Mouse (Mus musculus) thymus, postnatal 4 days (tissue): ENCODE measurements around the gene Dyx1c1.

ENCODE experiments used
- DNase-seq: peaks from one replicate; pipeline ENCODE4 v3.0.0; 2021

The Dyx1c1 gene

GRCm38 (mm10) chr9:72975242-72975641, 16.7 kb downstream of the Dyx1c1 start:
- no peak for DNase-seq

DNA sequence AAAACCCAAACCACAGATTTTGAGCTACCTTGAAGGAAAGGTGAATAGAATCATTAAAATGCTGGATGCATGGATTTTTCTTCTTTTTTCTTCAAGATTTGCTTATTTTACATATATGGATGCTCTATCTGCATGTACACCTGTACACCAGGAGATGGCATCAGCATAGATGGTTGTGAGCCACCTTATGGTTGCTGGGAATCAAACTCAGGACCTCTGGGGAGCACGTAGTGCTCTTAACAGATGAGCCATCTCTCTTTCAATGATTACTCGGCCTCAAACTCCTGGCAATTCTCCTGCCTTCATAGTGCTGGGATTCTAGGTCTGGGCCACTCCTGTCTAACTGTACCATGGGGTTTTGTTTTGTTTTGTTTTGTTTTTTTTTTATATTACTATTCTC, 24.5 kb downstream of the Dyx1c1 start:
- no peak for DNase-seq

DNA sequence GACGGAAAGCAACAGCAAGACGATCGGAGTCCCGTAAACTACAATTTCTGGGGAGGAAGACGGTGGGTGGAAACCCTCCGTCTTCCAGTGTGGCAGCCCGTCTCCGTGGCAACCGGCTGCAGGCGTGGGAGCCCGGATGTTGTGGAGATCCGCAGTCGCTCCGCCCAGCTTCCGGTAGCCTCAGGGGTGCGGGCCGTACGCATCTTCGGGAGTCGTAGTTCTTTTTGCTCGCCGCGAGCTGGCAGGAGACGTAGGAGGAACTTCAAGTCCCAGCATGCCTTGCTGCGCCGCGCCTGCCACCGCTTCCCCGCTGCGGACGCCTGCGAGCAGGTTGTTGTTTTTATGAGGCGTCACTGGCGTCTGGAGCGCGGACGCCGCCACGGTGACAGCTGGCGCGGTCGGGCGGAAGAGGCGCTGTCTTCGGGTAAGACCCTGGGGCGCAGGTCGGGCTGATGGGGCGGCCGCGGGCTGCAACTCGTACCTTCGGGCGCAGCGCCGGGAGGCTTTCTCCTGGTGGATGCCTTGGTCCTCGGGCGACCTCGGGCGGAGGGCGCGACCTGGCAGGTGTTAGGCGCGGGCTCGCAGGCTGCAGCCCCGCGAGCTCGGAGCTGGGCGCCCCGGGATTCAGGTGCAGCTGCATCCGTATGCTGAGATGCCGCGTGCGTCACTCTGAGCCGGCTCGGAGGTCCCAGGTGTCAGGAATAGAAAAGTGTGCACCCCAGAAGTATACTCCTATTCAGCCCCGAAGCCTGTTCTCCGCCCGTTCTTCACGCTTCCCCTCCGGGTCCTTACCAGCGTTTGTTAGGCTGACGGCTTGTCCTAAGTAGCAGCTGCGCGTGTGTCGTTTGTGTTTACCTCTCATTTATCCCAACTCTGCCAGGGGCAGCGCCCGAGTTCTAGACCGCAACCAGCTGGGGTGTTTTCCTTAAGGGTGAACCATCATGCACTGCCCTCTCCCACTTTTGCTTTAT, 26.9 kb downstream of the Dyx1c1 start, which contains the start of the genes Ccpg1os and Ccpg1:
Gene Ccpg1os, minus strand, starts transcription at position 133 of the 971 bp plus-strand sequence.
Gene Ccpg1, plus strand, starts transcription at position 180 of the 971 bp plus-strand sequence.
- DNase-seq: peak; percentile 96

DNA sequence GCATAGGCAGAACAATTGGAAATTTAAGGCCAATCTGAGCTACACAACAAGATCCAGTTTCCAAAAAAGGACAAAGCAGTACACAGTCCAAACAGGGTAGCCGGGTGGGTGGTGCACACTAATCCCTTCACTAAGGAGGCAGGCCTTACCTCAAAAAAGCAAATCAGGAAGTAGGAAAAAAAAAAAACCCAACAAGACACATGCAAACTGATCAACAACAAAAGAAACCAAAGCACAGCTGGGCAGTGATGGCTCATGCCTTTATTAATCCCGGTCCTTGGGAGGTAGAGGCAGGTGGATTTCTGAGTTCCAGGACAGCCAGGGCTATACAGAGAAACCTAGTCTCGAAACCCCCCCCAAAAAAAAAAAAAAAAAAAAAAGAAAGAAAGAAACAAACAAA, 29.1 kb downstream of the Dyx1c1 start:
- DNase-seq: no peak

GRCm38 (mm10) chr9:72988706-72989105, 30.1 kb downstream of the Dyx1c1 start:
- no peak for DNase-seq

GRCm38 (mm10) chr9:72991420-72991819, 32.8 kb downstream of the Dyx1c1 start:
- no peak for DNase-seq

DNA sequence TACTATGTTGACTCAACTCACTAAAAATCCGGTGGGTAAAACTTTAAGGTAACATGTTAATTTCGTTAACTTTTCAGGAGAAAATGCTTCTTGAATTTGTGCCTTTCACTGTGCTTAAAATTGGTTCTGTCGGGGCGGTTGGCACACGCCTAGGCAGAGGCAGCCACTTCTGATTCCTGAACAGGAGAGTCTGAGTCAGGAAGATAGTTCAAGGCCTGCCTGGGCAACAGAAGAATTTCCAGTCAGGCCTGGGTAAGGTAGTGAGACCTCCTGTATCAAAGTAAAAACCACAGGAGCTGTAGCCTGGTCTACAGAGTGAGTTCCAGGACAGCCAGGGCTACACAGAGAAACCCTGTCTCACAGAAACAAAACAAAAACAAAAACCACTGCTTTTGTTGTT, 34.0 kb downstream of the Dyx1c1 start:
- no peak for DNase-seq

GRCm38 (mm10) chr9:72996167-72996566, 37.6 kb downstream of the Dyx1c1 start:
- DNase-seq: no peak

- no peak for DNase-seq
Observed at GRCm38 (mm10) chr9:72996806-72997205, 38.2 kb downstream of the Dyx1c1 start.

DNA sequence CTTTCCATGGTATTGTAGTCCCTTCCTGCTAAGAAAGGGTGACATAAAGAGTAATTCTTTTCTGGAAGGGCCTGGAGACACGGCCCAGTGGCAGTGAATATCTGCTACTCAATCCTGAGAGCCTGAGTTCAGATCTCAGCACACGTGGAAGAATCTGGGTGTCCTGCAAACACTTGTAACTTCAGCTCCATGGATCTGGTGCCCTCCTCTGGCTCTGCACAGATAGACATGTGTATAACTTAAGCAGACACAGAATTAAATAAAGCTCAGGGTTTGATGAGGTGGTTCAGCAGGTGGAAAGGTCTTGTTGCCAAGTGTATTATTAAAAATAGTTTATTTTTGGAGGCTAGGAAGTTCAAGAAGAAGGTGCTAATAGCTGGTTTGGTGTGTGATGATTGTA, 41.9 kb downstream of the Dyx1c1 start:
- DNase-seq: no peak

DNA sequence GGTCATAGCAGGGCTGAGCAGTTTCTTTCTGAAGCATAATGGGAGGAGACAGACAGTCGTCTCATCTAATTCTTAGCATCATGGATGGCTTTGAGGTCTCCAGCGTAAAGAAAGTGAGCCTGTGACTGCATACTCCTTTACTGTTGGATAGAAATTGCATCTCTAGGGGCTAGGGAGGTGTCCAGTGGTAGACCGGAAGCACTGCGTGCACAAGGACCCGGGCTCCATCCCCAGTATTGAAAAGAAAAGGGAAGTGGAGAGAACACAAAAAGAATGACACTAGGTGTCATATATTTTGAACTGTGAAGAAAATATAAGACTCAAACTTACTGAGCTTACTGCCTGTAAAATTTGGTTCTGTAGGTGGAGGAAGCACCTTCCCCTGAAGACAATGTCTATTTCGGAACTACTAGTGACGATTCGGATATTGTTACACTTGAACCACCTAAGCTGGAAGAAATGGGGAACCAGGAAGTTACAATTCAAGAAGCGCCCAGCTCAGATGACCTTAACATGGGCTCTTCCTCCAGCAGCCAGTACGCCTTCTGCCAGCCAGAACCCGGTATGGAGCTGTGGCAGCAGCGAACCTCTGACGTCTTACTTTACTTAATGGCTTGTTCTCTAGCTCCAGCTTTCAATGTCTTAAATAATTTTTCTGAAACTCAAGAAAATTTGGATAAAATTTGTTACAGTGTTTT, 42.9 kb downstream of the Dyx1c1 start:
- no peak for DNase-seq

- no peak for DNase-seq
Observed at GRCm38 (mm10) chr9:73002177-73002576, 43.6 kb downstream of the Dyx1c1 start.

DNA sequence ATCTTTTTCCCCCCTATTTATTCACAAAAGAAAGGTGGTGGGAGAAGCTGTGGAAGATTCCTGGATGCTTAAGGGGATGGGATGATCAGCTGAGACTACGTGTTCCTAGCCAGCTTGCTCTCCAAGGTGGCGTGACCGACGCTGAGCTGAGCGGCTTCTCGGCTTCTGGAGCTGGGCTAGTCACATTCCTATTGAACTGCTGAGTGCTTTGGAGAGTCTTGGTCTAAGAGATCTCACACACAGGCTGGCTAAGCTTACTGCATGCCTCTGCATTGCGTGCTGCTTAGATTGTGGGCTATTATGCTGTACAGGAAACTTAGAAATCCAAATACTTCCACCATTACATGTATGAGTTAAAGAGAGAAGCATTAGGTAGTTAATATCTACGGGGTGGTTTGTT, 45.5 kb downstream of the Dyx1c1 start:
- DNase-seq: no peak

GRCm38 (mm10) chr9:73005106-73005505, 46.5 kb downstream of the Dyx1c1 start:
- DNase-seq: no peak

DNA sequence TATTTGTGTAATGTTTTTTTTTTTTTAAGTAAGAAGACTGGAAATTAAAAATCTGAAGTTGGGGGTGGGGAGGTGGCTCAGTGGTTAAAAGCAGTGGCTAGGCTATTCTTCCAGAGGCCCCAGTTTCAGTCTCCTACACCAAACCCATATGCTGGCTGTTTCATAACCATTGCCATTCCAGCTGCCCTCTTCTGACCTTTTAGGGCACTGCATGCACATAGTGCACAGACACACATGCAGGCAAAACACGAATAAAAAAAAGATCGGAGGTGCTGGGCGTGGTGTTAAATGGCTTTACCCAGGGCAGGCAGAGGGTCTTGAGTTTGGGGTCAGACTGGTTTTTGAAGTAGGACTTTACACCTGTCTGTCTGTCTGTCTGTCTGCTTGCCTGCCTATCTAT, 47.6 kb downstream of the Dyx1c1 start:
- peak; percentile 50 for DNase-seq

DNA sequence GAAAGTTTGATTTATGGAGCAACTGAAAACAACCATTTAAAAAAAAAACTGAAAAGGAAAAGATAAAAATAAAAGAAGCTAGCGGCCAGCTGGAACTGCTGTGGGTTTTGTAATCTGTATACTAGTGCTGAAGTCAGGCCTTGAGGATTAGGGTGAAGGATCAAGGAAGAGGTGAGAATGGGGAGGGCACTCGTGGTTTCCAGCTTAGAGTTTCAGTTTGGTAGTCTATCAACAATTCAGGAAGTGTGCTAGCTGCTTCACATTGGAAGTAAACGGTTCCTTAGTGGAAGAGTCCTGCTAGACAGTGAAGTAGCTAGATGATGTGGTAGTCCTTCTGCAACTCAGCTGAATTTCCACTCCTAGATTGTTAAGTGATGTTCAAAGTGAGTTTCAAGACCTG, 49.8 kb downstream of the Dyx1c1 start:
- no peak for DNase-seq

DNA sequence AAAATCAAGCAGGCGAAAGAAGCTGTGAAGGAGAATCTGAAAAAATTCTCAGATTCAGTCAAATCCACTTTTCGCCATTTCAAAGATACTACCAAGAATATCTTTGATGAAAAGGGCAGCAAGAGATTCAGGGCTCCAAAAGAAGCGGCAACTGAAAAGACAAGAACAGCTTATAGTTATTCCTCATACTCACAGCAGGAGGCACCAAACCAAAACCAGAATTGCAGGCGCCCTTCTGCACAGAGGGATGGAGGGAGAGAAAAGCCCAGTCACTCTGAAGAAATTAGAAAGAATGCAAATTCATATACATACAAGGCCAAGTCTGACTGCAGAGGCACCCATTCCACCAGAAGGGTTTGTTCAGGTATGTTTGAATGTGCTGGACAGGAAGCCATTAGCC, 54.0 kb downstream of the Dyx1c1 start:
- no peak for DNase-seq

DNA sequence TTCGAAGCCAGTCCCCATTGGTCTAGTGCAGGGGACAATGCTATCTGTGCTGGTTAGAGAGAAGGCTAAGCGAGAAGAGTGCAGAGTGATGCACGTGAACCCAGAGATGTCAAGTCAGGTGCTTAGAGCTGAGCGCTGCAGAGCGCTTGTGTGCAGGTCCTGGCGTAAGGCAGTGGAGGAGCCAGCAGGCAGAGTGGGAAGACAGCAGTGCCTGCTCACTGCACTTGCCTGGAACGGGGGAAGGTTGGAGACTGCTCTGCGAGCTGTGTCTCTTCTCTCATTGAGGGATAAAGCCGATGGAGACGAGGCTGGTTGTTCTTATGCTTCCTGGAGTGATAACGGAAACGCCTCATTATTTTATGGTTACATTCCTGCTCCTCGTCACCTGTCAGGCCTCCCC, 56.1 kb downstream of the Dyx1c1 start:
- DNase-seq: no peak

DNA sequence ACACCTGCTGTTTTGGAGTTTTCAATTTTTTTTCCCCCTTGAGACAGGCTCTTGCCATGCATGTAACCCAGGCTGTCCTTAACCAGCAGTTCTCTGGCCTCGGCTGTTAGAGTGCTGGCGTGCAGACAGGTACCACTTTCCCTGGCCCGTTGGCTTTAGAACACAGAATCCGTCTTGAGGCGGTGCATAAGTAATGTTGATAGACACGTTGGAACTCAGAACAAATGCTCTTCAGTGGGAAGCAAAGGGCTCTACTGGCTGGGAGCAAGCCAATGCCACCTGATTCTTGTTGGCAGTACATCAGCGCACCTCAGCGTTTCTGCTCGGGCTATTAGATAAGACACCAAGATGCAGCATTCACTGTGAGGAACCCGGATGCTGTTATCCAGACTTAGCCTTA, 61.3 kb downstream of the Dyx1c1 start:
- no peak for DNase-seq

- DNase-seq: no peak
Observed at GRCm38 (mm10) chr9:73020566-73021097, 62.0 kb downstream of the Dyx1c1 start.
